Mouse (Mus musculus) spleen, adult 2 months (tissue): ENCODE data around the gene Gatd1.

ENCODE experiments used
- CTCF ChIP-seq: fragments of 200-500 bp; IDR thresholded peaks from 2 replicates; pipeline ENCODE4 v1.5.1; 2011; ENCODE audit warnings: mild to moderate bottlenecking, inconsistent platforms; ENCODE audit not compliant: insufficient read depth, insufficient read length, insufficient replicate concordance; ENCODE audit errors: extremely low read depth
- POLR2A ChIP-seq: fragments of 200-500 bp; IDR thresholded peaks from 2 replicates; pipeline ENCODE4 v1.6.1; 2011; ENCODE audit warnings: low read depth, low read length, inconsistent platforms

DNA sequence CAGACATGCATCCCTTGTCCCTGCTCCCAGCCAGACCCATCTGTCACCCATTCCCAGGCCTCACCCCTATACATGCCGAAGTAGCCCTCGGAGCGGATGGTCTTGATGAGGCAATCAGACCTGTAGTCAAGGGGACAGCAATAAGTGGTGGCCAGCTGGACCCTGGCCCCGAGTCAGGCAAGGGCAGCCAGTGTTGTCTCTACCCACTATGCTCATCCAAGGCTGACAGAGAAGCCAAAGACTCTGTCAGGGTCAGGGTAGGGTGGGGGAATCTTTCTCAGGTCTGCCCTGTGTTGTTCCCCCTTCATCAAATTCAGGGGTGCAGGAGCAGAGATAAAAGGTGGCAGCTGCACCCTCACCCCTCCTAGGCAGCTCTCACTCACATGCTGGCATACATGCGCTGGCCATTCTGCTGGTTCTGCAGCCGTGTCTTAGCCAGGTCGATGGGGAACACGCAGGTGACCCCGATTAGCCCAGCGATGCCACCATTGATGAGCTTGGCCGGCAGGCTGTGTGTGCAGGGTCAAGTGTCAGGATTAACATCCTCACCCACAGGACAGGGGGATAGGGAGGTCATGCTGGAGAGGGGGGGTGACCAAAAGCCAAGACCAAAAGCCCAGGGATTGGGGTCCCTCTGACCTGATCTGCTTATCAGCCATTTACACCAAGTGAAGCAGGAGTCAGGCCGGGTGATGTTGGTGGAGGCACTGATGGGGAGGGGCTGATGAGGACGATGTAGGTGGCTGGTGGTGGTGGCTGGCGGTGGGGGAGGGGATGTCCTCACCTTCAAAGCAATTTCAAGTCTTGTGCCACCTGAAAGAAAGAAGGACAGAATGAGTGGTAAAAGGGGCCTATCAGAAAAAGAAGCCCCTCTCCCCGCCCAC, 19.8 kb upstream of the Gatd1 start:
- TF ChIP-seq CTCF (no peak), POLR2A (no peak)
